Mouse (Mus musculus) cerebellum, postnatal 14 days (tissue): Measurements from ENCODE around the gene Zfp768.
"Not testable (repeated sequence)": the region's sequence is repeated elsewhere in the genome, so short reads cannot be mapped to it uniquely, and the experiment has no call there.

Experiments used
- DNase-seq, 2 experiments: peaks; one replicate each; pipeline ENCODE4 v3.0.0; 2021; ENCODE audit warnings: mixed read lengths in 2 of 2

The Zfp768 gene

GRCm38 (mm10) chr7:127355796-127356195, 10.4 kb upstream of the Zfp768 start:
- no peak for DNase-seq

- no peak for DNase-seq
These were observed 6.0 kb upstream of the Zfp768 start for GRCm38 (mm10) chr7:127351230-127352004.

GRCm38 (mm10) chr7:127346676-127347075, 1.3 kb upstream of the Zfp768 start:
- DNase-seq: peak; percentile 30 to 34

GRCm38 (mm10) chr7:127345092-127345491, 297 bp downstream of the Zfp768 start:
- DNase-seq: no peak

GRCm38 (mm10) chr7:127344371-127344770, 1.0 kb downstream of the Zfp768 start:
- peak; percentile 20 to 40 for DNase-seq

- no peak for DNase-seq
These were observed 1.9 kb downstream of the Zfp768 start for GRCm38 (mm10) chr7:127343351-127344019.

GRCm38 (mm10) chr7:127342888-127343287, 2.5 kb downstream of the Zfp768 start:
- no peak for DNase-seq

GRCm38 (mm10) chr7:127342332-127342731, 3.1 kb downstream of the Zfp768 start:
- DNase-seq: peak in 1 of 2 experiments; percentile 29

- not testable (repeated sequence) for DNase-seq
These were observed 3.5 kb downstream of the Zfp768 start for GRCm38 (mm10) chr7:127341861-127342260.

- DNase-seq: no peak
These were observed 4.0 kb downstream of the Zfp768 start for GRCm38 (mm10) chr7:127341356-127341755.

GRCm38 (mm10) chr7:127337636-127338035, 7.8 kb downstream of the Zfp768 start:
- no peak for DNase-seq

GRCm38 (mm10) chr7:127335604-127336003, 9.8 kb downstream of the Zfp768 start:
- no peak for DNase-seq

GRCm38 (mm10) chr7:127333240-127333639, 12.1 kb downstream of the Zfp768 start:
- peak; percentile 24 to 64 for DNase-seq

- peak; percentile 71 to 74 for DNase-seq
These were observed 18.7 kb downstream of the Zfp768 start for GRCm38 (mm10) chr7:127326685-127327084.

GRCm38 (mm10) chr7:127325550-127325949, 19.8 kb downstream of the Zfp768 start:
- no peak for DNase-seq

- DNase-seq: no peak
These were observed 20.4 kb downstream of the Zfp768 start for GRCm38 (mm10) chr7:127324944-127325343.

- peak; percentile 59 to 85 for DNase-seq
These were observed 23.3 kb downstream of the Zfp768 start for GRCm38 (mm10) chr7:127322085-127322484.

- no peak for DNase-seq
These were observed 24.3 kb downstream of the Zfp768 start for GRCm38 (mm10) chr7:127321106-127321505.

GRCm38 (mm10) chr7:127313912-127314311, 31.5 kb downstream of the Zfp768 start:
- DNase-seq: no peak

- no peak for DNase-seq
These were observed 35.4 kb downstream of the Zfp768 start for GRCm38 (mm10) chr7:127309951-127310350.

GRCm38 (mm10) chr7:127308887-127309286, 36.5 kb downstream of the Zfp768 start:
- DNase-seq: peak; percentile 84 to 85

GRCm38 (mm10) chr7:127308431-127308830, 37.0 kb downstream of the Zfp768 start:
- no peak for DNase-seq

GRCm38 (mm10) chr7:127297586-127298193, 47.7 kb downstream of the Zfp768 start:
- no peak for DNase-seq
